Mouse (Mus musculus) midbrain, embryonic 12.5 days (tissue): ENCODE measurements around the gene Slc35e1. TPM values are rescaled to one million over a fixed set of nuclear protein-coding genes. Genes with fewer than 3 reads are reported as not detected.
A peak's percentile ranks its signal among the peaks of the same experiment; 100 is the strongest.

Source experiments
- ATAC-seq: fragments of 200-750 bp; cut with Nextera tagmentation; 2 replicates; pipeline ENCODE4 v1.8.0; 2017; ENCODE audit warnings: low read depth, moderate TSS enrichment, moderate library complexity; ENCODE audit not compliant: low FRiP score
- H3K27ac ChIP-seq: fragments of 300-500 bp; sonication (generic); replicated peaks from 2 replicates; pipeline ENCODE4 v1.5.1; 2016; ENCODE audit warnings: mild to moderate bottlenecking
- H3K27me3 ChIP-seq: fragments of 300-500 bp; sonication (generic); 2 replicates; pipeline ENCODE4 v1.6.1; 2016; ENCODE audit warnings: mild to moderate bottlenecking
- H3K36me3 ChIP-seq: fragments of 300-500 bp; sonication (generic); 2 replicates; pipeline ENCODE4 v1.6.1; 2016
- H3K4me1 ChIP-seq: fragments of 300-500 bp; sonication (generic); 2 replicates; pipeline ENCODE4 v1.6.1; 2016
- H3K4me2 ChIP-seq: fragments of 300-500 bp; sonication (generic); replicated peaks from 2 replicates; pipeline ENCODE4 v1.6.1; 2016; ENCODE audit warnings: mild to moderate bottlenecking, moderate library complexity
- H3K4me3 ChIP-seq: fragments of 300-500 bp; sonication (generic); 2 replicates; pipeline ENCODE4 v1.5.1; 2016; ENCODE audit warnings: mild to moderate bottlenecking
- H3K9ac ChIP-seq: fragments of 300-500 bp; sonication (generic); replicated peaks from 2 replicates; pipeline ENCODE4 v1.6.1; 2016; ENCODE audit warnings: mild to moderate bottlenecking, moderate library complexity
- H3K9me3 ChIP-seq: fragments of 300-500 bp; sonication (generic); 2 replicates; pipeline ENCODE4 v1.6.1; 2016; ENCODE audit warnings: mild to moderate bottlenecking
- WGBS: fragments of 180-500 bp; shearing (Covaris S2); methylation state at CpG from one replicate; pipeline ENCODE4 v1.1.7; 2016; 5-methylcytosine and 5-hydroxymethylcytosine counted together
- microRNA-seq: library from miRNA; unstranded; fragments of <30 nt; microRNA quantifications from one replicate; pipeline ENCODE4, GENCODE M21; 2017
- polyA plus RNA-seq: library from polyadenylated mRNA; unstranded; fragments of >200 nt; fragmentation: Nextera tagmentation; extraction: Ambion mirVana; gene quantifications from 2 replicates; pipeline ENCODE4 v1.2.1, GENCODE M21; 2016

Slc35e1 gene
- polyA plus RNA-seq, 1 experiment from 2014 or later: 23.0 TPM

GRCm38 (mm10) chr8:72443338-72443993 is 48.9 kb downstream of the Slc35e1 start, which contains the start of the genes Calr3 and 1700030K09Rik:
TSS of gene Calr3 (minus strand) at chr8:72443870.
TSS of gene 1700030K09Rik (plus strand) at chr8:72443880.
- WGBS: 6% methylated on average over 34 of the region's 34 CpGs
- Histone ChIP-seq H3K27ac (no peak within 1 kb of the TSS), H3K4me3 (peak within 1 kb of the TSS; percentile 45)

GRCm38 (mm10) chr8:72438248-72439015 is 54.0 kb downstream of the Slc35e1 start:
- Histone ChIP-seq H3K9me3 (no peaks in the 10 kb centered on the region), H3K4me1 (peaks cover 4% of the 10 kb centered on the region), H3K27ac (no peak overlapping the region), H3K9ac (no peak overlapping the region), H3K4me2 (no peak overlapping the region), H3K36me3 (no peaks in the 10 kb centered on the region), H3K27me3 (no peaks in the 10 kb centered on the region), H3K4me3 (no peak overlapping the region)
- 70% methylated on average over 8 of the region's 8 CpGs for WGBS
- ATAC-seq: no peak

More at GRCm38 (mm10) chr8:72443338-72443993, 48.9 kb downstream of the Slc35e1 start, which contains the start of the genes Calr3 and 1700030K09Rik:
- Histone ChIP-seq H3K27me3 (no peaks in the 10 kb centered on the region), H3K9me3 (no peaks in the 10 kb centered on the region), H3K36me3 (0 out of 2 replicates have a peak, but pooled peaks cover 11% of the 10 kb centered on the region), H3K9ac (peak within 1 kb of the TSS; percentile 63), H3K4me1 (peaks cover 8% of the 10 kb centered on the region), H3K4me2 (peak within 1 kb of the TSS; percentile 66)
- peak; percentile 99 for ATAC-seq

- 71% methylated on average over 2 of the region's 2 CpGs for WGBS
- H3K4me1 ChIP-seq: no peaks in the 10 kb centered on the region
- no peak for ATAC-seq
Measured at GRCm38 (mm10) chr8:72434952-72435351, 57.5 kb downstream of the Slc35e1 start.

More at GRCm38 (mm10) chr8:72434952-72435351, 57.5 kb downstream of the Slc35e1 start:
- no peak overlapping the region for H3K4me3 ChIP-seq
- H3K4me2 ChIP-seq: no peak overlapping the region
- H3K36me3 ChIP-seq: no peaks in the 10 kb centered on the region
- H3K9me3 ChIP-seq: no peaks in the 10 kb centered on the region
- no peaks in the 10 kb centered on the region for H3K27me3 ChIP-seq
- no peak overlapping the region for H3K27ac ChIP-seq
- no peak overlapping the region for H3K9ac ChIP-seq

Small RNAs within 50 kb of the gene (microRNA-seq; reads per million reads assigned to microRNA genes)
- gene Gm28019 (not detected), gene Mir7068 (2.3 reads per million, percentile 2 among the genes with 10 or more reads in this experiment)

Other genes with a start within 250 kb of the Slc35e1 start
- gene Gm10282, start 187.4 kb downstream of the Slc35e1 start, polyA plus RNA-seq: 25.7 and 32.3 TPM in 2 replicates
- 8.8 and 9.2 TPM in 2 replicates for gene Klf2, start 173.6 kb downstream of the Slc35e1 start, polyA plus RNA-seq
- gene Eps15l1, start 71.2 kb downstream of the Slc35e1 start, polyA plus RNA-seq: 72.9 and 73.2 TPM in 2 replicates
- 1.4 and 1.7 TPM in 2 replicates for gene Calr3, start 48.7 kb downstream of the Slc35e1 start, polyA plus RNA-seq
- gene 1700030K09Rik, start 48.7 kb downstream of the Slc35e1 start, polyA plus RNA-seq: 16.4 and 18.2 TPM in 2 replicates
- gene Cherp, start 17.4 kb downstream of the Slc35e1 start, polyA plus RNA-seq: 76.6 and 82.8 TPM in 2 replicates
- 19.1 and 19.6 TPM in 2 replicates for gene Med26, start 55.7 kb upstream of the Slc35e1 start, polyA plus RNA-seq
- 127 and 128 TPM in 2 replicates for gene Smim7, start 78.5 kb upstream of the Slc35e1 start, polyA plus RNA-seq
- 11.0 and 13.5 TPM in 2 replicates for gene Tmem38a, start 79.4 kb upstream of the Slc35e1 start, polyA plus RNA-seq
- 0.10 and 0.18 TPM in 2 replicates for gene Nwd1, start 154.1 kb upstream of the Slc35e1 start, polyA plus RNA-seq
- gene Sin3b, start 230.7 kb upstream of the Slc35e1 start, polyA plus RNA-seq: 157 and 158 TPM in 2 replicates